Mouse (Mus musculus) ES-E14 (cell line): Measurements from ENCODE around the gene Rtkn2. TPM values are rescaled to one million over a fixed set of nuclear protein-coding genes. Genes with fewer than 3 reads are reported as not detected.

Source experiments
- DNase-seq: peaks from one replicate; pipeline ENCODE4 v3.0.0-alpha.2; 2013; ENCODE audit warnings: low read depth, low spot score
- H3K27ac ChIP-seq: 2 replicates; pipeline ENCODE4 v1.5.1; 2012; ENCODE audit warnings: low read depth, mild to moderate bottlenecking, low read length, moderate library complexity, mixed read lengths; ENCODE audit not compliant: poor library complexity, insufficient read depth, severe bottlenecking
- H3K36me3 ChIP-seq: 2 replicates; pipeline ENCODE4 v1.6.1; 2012; ENCODE audit warnings: mild to moderate bottlenecking, low read length, moderate library complexity, mixed read lengths; ENCODE audit not compliant: control insufficient read depth, poor library complexity, insufficient read depth, severe bottlenecking
- H3K4me1 ChIP-seq, 2 experiments: fragments of 150-350 bp in 1 of 2; sonication (generic) in 1 of 2; 2 replicates each; pipeline ENCODE4 v1.6.1; 2012; ENCODE audit warnings: low read length in 2 of 2, mild to moderate bottlenecking in 1 of 2, mixed read lengths in 1 of 2; ENCODE audit not compliant: control insufficient read depth in 2 of 2, insufficient read depth in 2 of 2, poor library complexity in 1 of 2
- H3K4me3 ChIP-seq, 2 experiments: fragments of 150-350 bp in 1 of 2; sonication (generic) in 1 of 2; 2 replicates each; pipeline ENCODE4 v1.5.1; 2012; ENCODE audit warnings: low read length in 2 of 2, low read depth in 1 of 2, mild to moderate bottlenecking in 1 of 2, mixed read lengths in 1 of 2; ENCODE audit not compliant: insufficient read depth in 1 of 2, poor library complexity in 1 of 2, severe bottlenecking in 1 of 2
- H3K9ac ChIP-seq: 2 replicates; pipeline ENCODE4 v1.6.1; 2012; ENCODE audit warnings: low read depth, mild to moderate bottlenecking, low read length, mixed read lengths; ENCODE audit not compliant: poor library complexity, insufficient read depth, severe bottlenecking
- H3K9me3 ChIP-seq: fragments of 150-350 bp; sonication (generic); 2 replicates; pipeline ENCODE4 v1.6.1; 2012; ENCODE audit warnings: low read depth, mild to moderate bottlenecking, low read length; ENCODE audit not compliant: control insufficient read depth, insufficient read depth
- CHD2 ChIP-seq: IDR thresholded peaks from 2 replicates; pipeline ENCODE4 v1.6.1; 2014; ENCODE audit warnings: mild to moderate bottlenecking, low read depth, low read length, inconsistent platforms
- HCFC1 ChIP-seq: IDR thresholded peaks from 2 replicates; pipeline ENCODE4 v1.6.1; 2012; ENCODE audit warnings: low read length, inconsistent platforms, borderline replicate concordance; ENCODE audit not compliant: insufficient read depth
- MAFK ChIP-seq: IDR thresholded peaks from 2 replicates; pipeline ENCODE4 v1.6.1; 2014; ENCODE audit warnings: mild to moderate bottlenecking, low read depth, low read length, inconsistent platforms; ENCODE audit not compliant: insufficient read depth
- ZC3H11A ChIP-seq: IDR thresholded peaks from 2 replicates; pipeline ENCODE4 v1.6.1; 2012; ENCODE audit warnings: low read depth, mild to moderate bottlenecking, inconsistent platforms, low read length, borderline replicate concordance
- ZNF384 ChIP-seq: IDR thresholded peaks from 2 replicates; pipeline ENCODE4 v1.6.1; 2012; ENCODE audit warnings: low read depth, low read length, inconsistent platforms
- in situ Hi-C, 2 experiments: fragments of 600-800 bp; cut with MboI; formaldehyde crosslinking; loops; one replicate each; pipeline ENCODE4 v1.15.1; 2025; ENCODE audit warnings: low sequenced_read_pairs in 2 of 2, inconsistent platforms in 1 of 2; ENCODE audit not compliant: unreplicated experiment in 2 of 2
- total RNA-seq: library from RNA; depleted of rRNA; stranded (reverse); fragments of 300-350 nt; gene quantifications from 2 replicates; pipeline ENCODE4 v1.2.3, GENCODE M21; 2012; rRNA removed

The Rtkn2 gene
- 6.0 and 7.4 TPM in 2 replicates for total RNA-seq

- in situ Hi-C loops = no loop called here
- Histone ChIP-seq H3K27ac (peak within 1 kb of the TSS; percentile 16; the same call in 1 of the 2 replicates), H3K4me1 (no peaks in the 10 kb centered on the region; a peak in 1 of 4 replicates), H3K36me3 (no peaks in the 10 kb centered on the region), H3K9me3 (no peaks in the 10 kb centered on the region), H3K4me3 (peak within 1 kb of the TSS; percentile 92 to 95), H3K9ac (peak within 1 kb of the TSS; percentile 74)
- TF ChIP-seq ZC3H11A (no peak), ZNF384 (no peak), HCFC1 (peak; percentile 30; the same call in 1 of the 2 replicates), CHD2 (no peak)
- peak; percentile 95 for DNase-seq
These were observed at the start of gene Rtkn2 for GRCm38 (mm10) chr10:67979401-67980157. Rtkn2 (plus strand) TSS chr10:67979570.

- DNase-seq = no peak
- in situ Hi-C loops = no loop called here
- Histone ChIP-seq H3K9me3 (no peaks in the 10 kb centered on the region), H3K27ac (no peak overlapping the region), H3K36me3 (no peaks in the 10 kb centered on the region), H3K4me1 (no peaks in the 10 kb centered on the region), H3K9ac (no peak overlapping the region), H3K4me3 (no peak overlapping the region)
- no peak for TF ChIP-seq MAFK
- TF ChIP-seq ZNF384 = 0 out of 2 replicates have a peak, but pooled peaks have one; percentile 32
- TF ChIP-seq CHD2 = no peak
These were observed 48.0 kb upstream of the Rtkn2 start for GRCm38 (mm10) chr10:67931328-67931727.

DNA sequence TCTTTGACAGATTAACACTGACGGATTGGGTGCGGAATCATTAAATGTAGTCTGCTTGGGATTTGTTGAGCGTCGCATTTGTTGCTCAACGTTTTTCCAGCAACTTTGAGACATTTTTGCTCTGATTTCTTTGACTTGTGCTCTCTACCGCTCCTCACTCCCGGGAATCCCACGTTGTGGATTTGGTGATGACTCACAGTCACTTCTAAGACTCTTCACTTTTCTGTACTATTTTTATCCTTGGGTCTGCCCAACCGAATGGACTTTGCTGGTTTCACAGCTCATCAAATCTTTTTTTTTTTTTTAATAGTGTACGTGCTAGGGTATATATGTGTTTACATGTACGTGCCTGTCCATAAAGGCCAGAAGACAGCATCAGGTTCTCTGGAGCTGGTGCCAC, 46.6 kb upstream of the Rtkn2 start:
- Histone ChIP-seq H3K9me3 (no peaks in the 10 kb centered on the region), H3K4me1 (no peaks in the 10 kb centered on the region), H3K4me3 (no peak overlapping the region), H3K9ac (no peak overlapping the region), H3K27ac (no peak overlapping the region), H3K36me3 (no peaks in the 10 kb centered on the region)
- no peak for TF ChIP-seq ZC3H11A
- DNase-seq = no peak
- in situ Hi-C loops = no loop called here

GRCm38 (mm10) chr10:67936944-67937343, 42.4 kb upstream of the Rtkn2 start:
- no peaks in the 10 kb centered on the region for H3K36me3 ChIP-seq
- no peaks in the 10 kb centered on the region for H3K4me1 ChIP-seq
- H3K27ac ChIP-seq = no peak overlapping the region
- DNase-seq = no peak
- H3K4me3 ChIP-seq = no peak overlapping the region
- in situ Hi-C loops = no loop called here
- no peaks in the 10 kb centered on the region for H3K9me3 ChIP-seq
- H3K9ac ChIP-seq = no peak overlapping the region
- no peak for TF ChIP-seq ZNF384
- no peak for TF ChIP-seq HCFC1
- TF ChIP-seq CHD2 = no peak
- no peak for TF ChIP-seq ZC3H11A
- no peak for TF ChIP-seq MAFK

DNA sequence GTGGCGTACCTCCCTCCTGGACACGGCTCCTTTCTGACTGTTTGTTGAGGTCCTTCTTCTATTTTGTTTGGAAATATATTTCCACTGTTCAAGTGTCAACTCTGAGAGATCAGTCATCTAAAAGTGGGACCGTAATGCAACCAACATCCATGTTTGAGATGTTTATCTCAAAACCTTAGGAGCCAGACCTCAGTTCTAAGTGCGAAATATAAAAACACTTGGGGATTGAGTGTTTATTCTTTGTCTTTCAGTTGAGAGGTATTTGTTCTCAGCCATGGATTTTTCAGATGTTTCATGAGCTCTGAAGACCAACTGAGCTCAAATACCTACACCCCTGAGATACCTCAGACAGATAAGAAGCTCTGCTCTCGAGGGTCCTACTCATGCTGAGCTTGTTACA, 41.6 kb upstream of the Rtkn2 start:
- H3K9ac ChIP-seq = no peak overlapping the region
- H3K9me3 ChIP-seq = no peaks in the 10 kb centered on the region
- H3K27ac ChIP-seq = no peak overlapping the region
- no peak for DNase-seq
- in situ Hi-C loops = no loop called here
- no peak for TF ChIP-seq MAFK
- H3K4me3 ChIP-seq = no peak overlapping the region
- no peaks in the 10 kb centered on the region for H3K36me3 ChIP-seq
- no peaks in the 10 kb centered on the region for H3K4me1 ChIP-seq
